Mouse (Mus musculus): ENCODE measurements around the gene Psmd1.
"Not testable (repeated sequence)": the region's sequence is repeated elsewhere in the genome, so short reads cannot be mapped to it uniquely, and the experiment has no call there.

The Psmd1 gene

DNA sequence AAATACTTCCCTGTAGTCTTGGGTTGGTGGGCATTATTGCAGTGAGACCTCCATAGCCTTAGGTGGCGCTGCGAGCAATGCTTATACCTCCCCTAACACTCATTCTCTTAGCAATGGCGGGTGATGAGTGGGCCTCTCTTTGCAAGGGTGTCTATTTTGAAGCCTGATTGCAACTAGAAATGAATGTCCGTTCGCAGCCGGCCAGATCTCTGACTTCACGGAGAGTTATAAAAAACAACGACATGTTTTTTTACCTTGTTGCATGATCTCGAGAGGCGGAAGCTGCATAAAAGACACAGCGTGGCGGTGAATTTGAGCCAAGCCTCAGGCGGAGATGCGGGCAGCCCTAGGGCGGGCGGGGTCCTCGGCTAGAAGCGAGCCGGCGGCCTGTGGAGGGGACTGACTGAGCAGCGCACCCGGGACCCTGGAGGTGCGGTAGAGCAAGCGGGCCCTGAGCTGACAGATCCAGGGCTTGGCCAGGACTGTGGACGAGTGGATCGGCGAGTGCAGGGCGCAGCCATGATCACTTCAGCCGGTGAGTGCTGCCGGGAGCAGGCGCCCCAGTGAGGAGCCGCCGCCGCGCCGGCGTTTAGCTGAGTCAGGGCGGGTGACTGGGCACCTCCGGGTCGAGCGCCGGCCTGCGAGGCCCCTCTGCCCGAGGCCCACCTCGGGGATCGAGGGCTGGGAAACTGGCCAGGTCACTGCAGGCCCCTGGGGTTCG is at the start of gene Psmd1:
Gene Psmd1, plus strand, starts transcription at position 117 of the 721 bp plus-strand sequence.
- DNase-seq (ENCODE audit: low read depth, low spot score): peak; percentile 97

DNA sequence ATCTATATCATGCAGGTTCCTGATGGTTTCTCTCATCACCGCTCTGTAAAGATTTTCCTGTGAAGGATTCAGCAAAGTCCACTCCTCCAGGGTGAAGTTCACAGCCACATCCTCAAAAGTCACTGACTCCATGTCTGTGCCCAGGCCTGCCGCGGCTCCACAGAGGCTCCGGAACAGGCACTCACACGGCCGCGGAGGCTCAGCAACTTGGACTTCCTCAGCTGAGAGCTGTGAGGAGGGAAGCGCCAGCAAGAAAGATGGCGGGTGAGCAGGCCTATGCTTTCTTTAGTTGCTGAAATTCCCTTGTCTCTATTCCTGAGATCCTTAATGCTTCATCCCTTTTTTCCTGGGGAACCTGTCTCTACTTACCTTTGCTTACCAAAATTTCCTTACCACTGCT is 48.4 kb upstream of the Psmd1 start:
- DNase-seq (ENCODE audit: low read depth, low spot score); H3K27me3 ChIP-seq (ENCODE audit: control insufficient read depth, insufficient read depth, low read length, poor library complexity, severe bottlenecking); H3K36me3 ChIP-seq (ENCODE audit: control insufficient read depth, insufficient read depth, low read length, poor library complexity, severe bottlenecking): not testable (repeated sequence)

More for the DNA sequence above, at the start of gene Psmd1:
- Histone ChIP-seq H3K27me3 (ENCODE audit: control insufficient read depth, insufficient read depth, low read length, poor library complexity, severe bottlenecking) (no peaks in the 10 kb centered on the region), H3K36me3 (ENCODE audit: control insufficient read depth, insufficient read depth, low read length, poor library complexity, severe bottlenecking) (no peaks in the 10 kb centered on the region)

DNA sequence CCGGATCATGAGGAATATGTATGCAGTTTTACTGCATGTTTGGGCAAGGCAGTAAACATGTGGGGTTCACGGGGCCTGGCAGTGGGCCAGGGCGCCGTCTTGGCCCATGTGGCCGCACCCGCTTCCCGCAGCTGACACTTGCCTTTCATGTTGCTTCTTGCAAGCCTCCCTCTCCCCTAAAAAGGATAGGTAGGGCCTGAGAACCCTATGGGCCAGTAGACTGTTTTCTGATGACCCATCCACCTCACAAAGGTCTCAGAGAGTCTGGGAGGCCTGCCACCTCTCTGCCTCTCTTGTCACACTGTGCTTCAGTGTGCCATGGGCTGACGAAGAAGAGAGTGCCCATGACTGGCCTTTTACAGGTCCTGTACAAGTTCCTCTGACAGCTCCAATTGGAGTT is 47.7 kb upstream of the Psmd1 start, which contains the start of gene Spata3:
Gene Spata3, plus strand, starts transcription at position 301 of the 400 bp plus-strand sequence.
- no peak for DNase-seq (ENCODE audit: low read depth, low spot score)
- H3K27me3 ChIP-seq (ENCODE audit: control insufficient read depth, insufficient read depth, low read length, poor library complexity, severe bottlenecking): no peaks in the 10 kb centered on the region; the same call in 1 of the 2 replicates

GRCm38 (mm10) chr1:86018235-86019055 is 45.7 kb upstream of the Psmd1 start:
- DNase-seq (ENCODE audit: low read depth, low spot score): peak; percentile 49
- no peaks in the 10 kb centered on the region; the same call in 1 of the 2 replicates for H3K27me3 ChIP-seq (ENCODE audit: control insufficient read depth, insufficient read depth, low read length, poor library complexity, severe bottlenecking)
- H3K36me3 ChIP-seq (ENCODE audit: control insufficient read depth, insufficient read depth, low read length, poor library complexity, severe bottlenecking): no peaks in the 10 kb centered on the region

More for the DNA sequence above, 47.7 kb upstream of the Psmd1 start, which contains the start of gene Spata3:
- no peaks in the 10 kb centered on the region for H3K36me3 ChIP-seq (ENCODE audit: control insufficient read depth, insufficient read depth, low read length, poor library complexity, severe bottlenecking)

- H3K27me3 ChIP-seq (ENCODE audit: control insufficient read depth, insufficient read depth, low read length, poor library complexity, severe bottlenecking): no peaks in the 10 kb centered on the region; the same call in none of the 2 replicates
- no peaks in the 10 kb centered on the region for H3K36me3 ChIP-seq (ENCODE audit: control insufficient read depth, insufficient read depth, low read length, poor library complexity, severe bottlenecking)
- peak; percentile 18 for DNase-seq (ENCODE audit: low read depth, low spot score)
Observed at GRCm38 (mm10) chr1:86021365-86021989, 42.7 kb upstream of the Psmd1 start.

DNA sequence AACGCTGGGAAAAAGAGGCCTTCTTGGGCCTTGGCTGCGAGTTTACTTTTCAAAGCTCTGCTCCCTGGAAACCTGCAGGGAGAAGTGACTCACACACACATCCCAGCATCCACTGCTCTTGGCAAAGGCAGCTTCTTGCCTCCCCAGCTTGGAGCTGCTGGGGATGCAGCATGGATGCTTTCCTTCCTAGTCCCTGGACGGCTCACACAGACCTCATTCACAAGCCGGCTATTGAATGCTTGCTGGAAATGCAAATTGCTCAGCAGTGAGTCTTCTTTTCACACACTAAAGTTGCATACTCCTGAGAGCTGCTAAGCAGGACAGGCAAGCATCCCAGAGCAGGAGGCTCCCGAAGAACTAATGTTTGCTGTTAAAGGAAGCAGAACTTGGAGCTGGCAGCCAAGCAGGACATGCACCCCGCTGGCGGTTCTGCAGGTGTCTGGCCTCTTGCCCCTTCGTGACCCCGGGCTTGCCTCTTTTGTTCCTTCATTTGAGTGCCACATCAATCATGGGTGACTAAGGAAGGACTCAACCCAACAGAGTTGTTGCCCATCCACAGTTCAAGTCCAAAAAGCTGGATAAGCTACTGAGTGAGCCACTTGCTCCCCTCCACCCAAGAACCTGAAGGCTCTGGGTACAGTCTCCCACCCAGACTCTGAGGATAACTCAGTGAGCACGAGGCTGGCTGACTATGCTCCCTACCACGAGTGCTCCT is 31.8 kb upstream of the Psmd1 start:
- no peak for DNase-seq (ENCODE audit: low read depth, low spot score)
- H3K36me3 ChIP-seq (ENCODE audit: control insufficient read depth, insufficient read depth, low read length, poor library complexity, severe bottlenecking): no peaks in the 10 kb centered on the region
- no peaks in the 10 kb centered on the region; the same call in 1 of the 2 replicates for H3K27me3 ChIP-seq (ENCODE audit: control insufficient read depth, insufficient read depth, low read length, poor library complexity, severe bottlenecking)

GRCm38 (mm10) chr1:86038191-86038951 is 25.8 kb upstream of the Psmd1 start:
- Histone ChIP-seq H3K27me3 (ENCODE audit: control insufficient read depth, insufficient read depth, low read length, poor library complexity, severe bottlenecking) (no peaks in the 10 kb centered on the region; the same call in 1 of the 2 replicates), H3K36me3 (ENCODE audit: control insufficient read depth, insufficient read depth, low read length, poor library complexity, severe bottlenecking) (no peaks in the 10 kb centered on the region)
- no peak for DNase-seq (ENCODE audit: low read depth, low spot score)

DNA sequence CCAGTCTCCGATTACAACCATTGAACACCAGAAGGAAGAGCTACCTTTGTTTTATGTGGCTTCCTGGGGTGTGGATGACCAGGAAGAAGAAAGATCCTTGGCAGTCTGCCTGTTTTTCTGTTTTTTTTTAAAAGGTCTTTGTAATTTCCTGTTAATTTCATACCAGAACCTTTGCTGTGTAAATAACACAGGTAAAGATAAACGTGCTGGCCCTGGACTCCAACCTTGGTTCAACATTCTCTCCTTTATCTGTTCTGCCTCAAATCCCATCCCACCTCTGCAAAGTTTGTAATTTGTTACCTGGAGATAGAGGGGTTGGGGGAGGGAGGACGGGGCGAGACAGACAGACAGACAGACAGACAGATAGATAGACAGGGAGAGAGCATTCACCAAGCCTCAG is 24.1 kb upstream of the Psmd1 start:
- no peak for DNase-seq (ENCODE audit: low read depth, low spot score)
- Histone ChIP-seq H3K27me3 (ENCODE audit: control insufficient read depth, insufficient read depth, low read length, poor library complexity, severe bottlenecking) (no peaks in the 10 kb centered on the region), H3K36me3 (ENCODE audit: control insufficient read depth, insufficient read depth, low read length, poor library complexity, severe bottlenecking) (no peaks in the 10 kb centered on the region)

- Histone ChIP-seq H3K27me3 (ENCODE audit: control insufficient read depth, insufficient read depth, low read length, poor library complexity, severe bottlenecking) (no peaks in the 10 kb centered on the region), H3K36me3 (ENCODE audit: control insufficient read depth, insufficient read depth, low read length, poor library complexity, severe bottlenecking) (no peaks in the 10 kb centered on the region)
- no peak for DNase-seq (ENCODE audit: low read depth, low spot score)
Observed at GRCm38 (mm10) chr1:86040817-86041216, 23.4 kb upstream of the Psmd1 start.

GRCm38 (mm10) chr1:86045056-86045455 is 19.1 kb upstream of the Psmd1 start:
- no peaks in the 10 kb centered on the region for H3K36me3 ChIP-seq (ENCODE audit: control insufficient read depth, insufficient read depth, low read length, poor library complexity, severe bottlenecking)
- no peaks in the 10 kb centered on the region; the same call in 1 of the 2 replicates for H3K27me3 ChIP-seq (ENCODE audit: control insufficient read depth, insufficient read depth, low read length, poor library complexity, severe bottlenecking)
- no peak for DNase-seq (ENCODE audit: low read depth, low spot score)

- peak; percentile 29 for DNase-seq (ENCODE audit: low read depth, low spot score)
- H3K27me3 ChIP-seq (ENCODE audit: control insufficient read depth, insufficient read depth, low read length, poor library complexity, severe bottlenecking): no peaks in the 10 kb centered on the region; the same call in 1 of the 2 replicates
- H3K36me3 ChIP-seq (ENCODE audit: control insufficient read depth, insufficient read depth, low read length, poor library complexity, severe bottlenecking): no peaks in the 10 kb centered on the region
Observed at GRCm38 (mm10) chr1:86045848-86046805, 18.1 kb upstream of the Psmd1 start, which contains the start of gene 2810459M11Rik. Gene 2810459M11Rik (plus strand): TSS chr1:86045863.

GRCm38 (mm10) chr1:86046833-86047563 is 17.2 kb upstream of the Psmd1 start:
- H3K27me3 ChIP-seq (ENCODE audit: control insufficient read depth, insufficient read depth, low read length, poor library complexity, severe bottlenecking): no peaks in the 10 kb centered on the region; the same call in 1 of the 2 replicates
- H3K36me3 ChIP-seq (ENCODE audit: control insufficient read depth, insufficient read depth, low read length, poor library complexity, severe bottlenecking): no peaks in the 10 kb centered on the region
- no peak for DNase-seq (ENCODE audit: low read depth, low spot score)
